Mouse (Mus musculus) liver, embryonic 14.5 days (tissue): ENCODE measurements around the gene Cfap43.

Experiments
- CTCF ChIP-seq: IDR thresholded peaks from 2 replicates; pipeline ENCODE4 v1.5.1; 2016; ENCODE audit warnings: antibody characterized with exemption, low read depth, control low read depth
- EP300 ChIP-seq: IDR thresholded peaks from 2 replicates; pipeline ENCODE4 v1.6.1; 2016; ENCODE audit warnings: antibody characterized with exemption, low read depth

- TF ChIP-seq CTCF, result no peak
- no peak for TF ChIP-seq EP300
Observed at GRCm38 (mm10) chr19:47691994-47692393, 227.1 kb downstream of the Cfap43 start, which contains the start of gene Col17a1.
